In the genomic region with DNA sequence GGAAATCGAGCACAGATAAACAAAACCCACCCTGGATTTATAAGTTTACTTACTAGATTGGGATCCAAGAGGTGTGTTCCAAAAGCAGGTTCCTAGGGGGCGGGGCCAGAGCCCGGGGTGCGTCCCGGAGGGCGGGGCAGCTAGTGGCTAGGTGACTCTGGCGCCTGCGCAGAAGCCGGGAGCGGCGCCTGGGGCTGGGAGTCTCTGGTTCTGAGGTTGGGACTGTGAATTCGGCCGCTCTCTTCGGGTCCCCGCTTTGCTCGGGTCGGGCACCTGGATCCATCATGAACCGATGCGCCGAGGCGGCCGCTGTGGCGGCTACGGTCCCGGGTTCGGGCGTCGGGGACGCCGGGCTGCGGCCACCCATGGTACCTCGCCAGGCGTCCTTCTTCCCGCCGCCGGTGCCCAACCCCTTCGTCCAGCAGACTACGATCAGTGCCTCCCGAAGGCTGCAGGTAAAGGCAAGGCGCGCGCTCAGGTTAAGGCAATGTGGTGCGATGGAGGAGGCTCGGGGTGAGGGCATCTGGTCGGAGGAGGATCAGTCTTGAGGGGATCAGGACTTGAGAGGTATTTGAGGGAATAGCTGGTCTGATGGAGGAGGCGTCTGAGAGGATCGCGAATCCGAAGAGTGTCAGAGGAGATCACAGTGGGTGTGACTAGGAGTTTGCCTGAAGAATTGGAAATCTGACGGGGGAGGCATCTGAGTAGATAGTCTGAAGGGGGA, we compare ENCODE assay signal across 8 mouse cellular contexts. TPM values are rescaled to one million over a fixed set of nuclear protein-coding genes. Genes with fewer than 3 reads are reported as not detected.
DNase-seq lines count a peak whose midpoint lies in the region; ATAC-seq lines count a peak whose summit lies in the region.

A gene (plus strand): TSS at position 169 of the 724 bp plus-strand sequence.

- peak within 1 kb of the TSS; percentile 87 for H3K4me2 ChIP-seq in intestine, embryonic 16.5 days (ENCODE audit: low read depth, low read length)

- peak; percentile 79 for DNase-seq in adrenal gland, postnatal 10 days
- DNase-seq in embryo, embryonic 11 days = peak; percentile 88
- peak; percentile 75 to 83 for DNase-seq in left cerebral cortex, postnatal 36 days (ENCODE audit: low spot score in 2 of 2)
- DNase-seq in right cerebral cortex, postnatal 10 days (ENCODE audit: low spot score in 2 of 2) = peak; percentile 83 to 86
- DNase-seq in urinary bladder, postnatal 25 days (ENCODE audit: low spot score) = peak; percentile 89

- H3K36me3 ChIP-seq in intestine, embryonic 16.5 days (ENCODE audit: control insufficient read depth, insufficient read depth, low read length) = no peaks in the 10 kb centered on the region

- no peak within 1 kb of the TSS for H3K27ac ChIP-seq in intestine, embryonic 16.5 days (ENCODE audit: low read length)

- no peaks in the 10 kb centered on the region for H3K27me3 ChIP-seq in intestine, embryonic 16.5 days (replicated peaks; ENCODE audit: control insufficient read depth, insufficient read depth, low read length)

- peaks cover 19% of the 10 kb centered on the region for H3K4me1 ChIP-seq in intestine, embryonic 16.5 days (ENCODE audit: control insufficient read depth, insufficient read depth, low read length)

- H3K9me3 ChIP-seq in intestine, embryonic 16.5 days (ENCODE audit: control insufficient read depth, low read length) = no peaks in the 10 kb centered on the region

- H3K9ac ChIP-seq in intestine, embryonic 16.5 days (ENCODE audit: low read depth, low read length) = peak within 1 kb of the TSS; percentile 78

- intact Hi-C loops in left cerebral cortex, postnatal 36 days (cut with DNase I) = no loop called here

- peak; percentile 18; the same call in 1 of the 2 replicates for ATAC-seq in granulocyte monocyte progenitor cell, adult 5-6 weeks (replicated peaks; ENCODE audit: poor library complexity, severe bottlenecking)
- ATAC-seq in intestine, embryonic 16.5 days = peak; percentile 88
- peak; percentile 37 for ATAC-seq in megakaryocyte progenitor cell, adult 5-6 weeks (replicated peaks; ENCODE audit: poor library complexity)

- WGBS in intestine, embryonic 16.5 days = under 1% methylated on average over 50 of the region's 50 CpGs

- H3K4me3 ChIP-seq in intestine, embryonic 16.5 days (ENCODE audit: low read length) = peak within 1 kb of the TSS; percentile 64

RNA-seq across cellular contexts. Expression of the gene that starts here (rescaled TPM):
- total RNA-seq in adrenal gland, postnatal 10 days (2021) = 1 to 10 TPM; 2.5 to 2.6 TPM
- total RNA-seq in granulocyte monocyte progenitor cell, adult 5-6 weeks (2014; fragmentation: Nextera tagmentation) = 11.0 and 13.8 TPM in 2 replicates
- total RNA-seq in granulocyte monocyte progenitor cell, adult 5-6 weeks (2017) = 9.9 and 14.6 TPM in 2 replicates
- polyA plus RNA-seq in intestine, embryonic 16.5 days (2015; fragmentation: Nextera tagmentation; extraction: Ambion mirVana) = 5.7 and 6.8 TPM in 2 replicates
- 1 to 10 TPM; 9.2 to 9.6 TPM for total RNA-seq in left cerebral cortex, postnatal 36 days (2021)
- total RNA-seq in megakaryocyte progenitor cell, adult 5-6 weeks (2015) = 12.9 and 16.5 TPM in 2 replicates
- 10.0 and 12.0 TPM in 2 replicates for total RNA-seq in megakaryocyte progenitor cell, adult 5-6 weeks (2017)

Comparison
In these comparisons a context has a peak if more than half of its experiments do, and no peak if none do; other contexts are left out.
1. ATAC-seq: peak in every context shown above with its lines; median percentile 88 in intestine, embryonic 16.5 days; 37 in megakaryocyte progenitor cell, adult 5-6 weeks; 18 in granulocyte monocyte progenitor cell, adult 5-6 weeks.